Mouse (Mus musculus): ENCODE data around the gene Dst. TPM values are rescaled to one million over a fixed set of nuclear protein-coding genes. Genes with fewer than 3 reads are reported as not detected.

Dst gene
- polyA plus RNA-seq, 1 experiment from 2014 or later, result 25.9 TPM

DNA sequence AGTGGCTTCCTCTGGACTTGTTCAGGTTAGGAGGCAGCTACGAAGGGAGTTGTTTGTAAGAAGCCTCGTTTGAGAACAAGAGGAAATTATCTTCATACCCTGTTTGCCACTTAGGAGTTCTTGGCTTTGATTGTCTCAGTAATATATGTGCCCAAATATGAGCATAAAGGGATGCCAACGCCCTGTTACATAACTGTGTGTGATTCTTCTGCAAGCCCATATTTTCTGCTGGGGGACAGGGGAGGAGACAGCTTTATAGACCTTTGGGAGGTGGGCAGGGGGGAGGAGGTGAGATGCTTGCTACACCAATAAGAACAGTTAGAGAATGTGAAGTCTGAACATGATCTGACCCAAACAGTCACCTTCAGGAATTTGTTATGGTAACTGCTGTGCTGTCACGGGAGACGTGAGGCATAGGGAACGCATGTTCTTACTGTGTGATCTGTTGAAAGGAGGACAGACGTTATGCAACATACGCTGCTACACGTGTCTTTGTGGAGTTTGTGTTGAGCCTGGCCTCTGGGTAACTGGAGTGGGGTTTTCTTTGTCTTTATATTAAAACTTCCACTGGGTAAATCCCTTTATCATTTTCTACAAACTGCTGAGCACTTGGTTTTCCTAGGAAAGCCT, 235.0 kb downstream of the Dst start:
- Histone ChIP-seq H3K4me3 (no peak overlapping the region), H3K27me3 (ENCODE audit: insufficient read depth, poor library complexity, severe bottlenecking) (no peaks in the 10 kb centered on the region), H3K36me3 (no peaks in the 10 kb centered on the region), H3K4me1 (replicated peaks) (peaks cover 22% of the 10 kb centered on the region), H3K27ac (no peak overlapping the region), H3K9me3 (no peaks in the 10 kb centered on the region)
- DNase-seq (ENCODE audit: low spot score), result no peak
- 64% methylated on average over 9 of the region's 9 CpGs for WGBS

- H3K4me1 ChIP-seq (replicated peaks), result peaks cover 16% of the 10 kb centered on the region
- no peak overlapping the region for H3K4me3 ChIP-seq
- no peak for DNase-seq (ENCODE audit: low spot score)
- 94% methylated on average over 7 of the region's 7 CpGs for WGBS
- H3K27me3 ChIP-seq (ENCODE audit: insufficient read depth, poor library complexity, severe bottlenecking), result no peaks in the 10 kb centered on the region
- no peaks in the 10 kb centered on the region for H3K9me3 ChIP-seq
- no peaks in the 10 kb centered on the region for H3K36me3 ChIP-seq
- no peak overlapping the region for H3K27ac ChIP-seq
Measured at GRCm38 (mm10) chr1:34144826-34145225, 236.8 kb downstream of the Dst start.

- Histone ChIP-seq H3K4me1 (replicated peaks) (peaks cover 20% of the 10 kb centered on the region), H3K27me3 (ENCODE audit: insufficient read depth, poor library complexity, severe bottlenecking) (no peaks in the 10 kb centered on the region), H3K36me3 (peaks cover 5% of the 10 kb centered on the region; the same call in 1 of the 2 replicates), H3K4me3 (no peak overlapping the region), H3K9me3 (no peaks in the 10 kb centered on the region), H3K27ac (no peak overlapping the region)
- WGBS, result 95% methylated on average over 11 of the region's 11 CpGs
- no peak for DNase-seq (ENCODE audit: low spot score)
Measured at GRCm38 (mm10) chr1:34148039-34148438, 240.0 kb downstream of the Dst start.

DNA sequence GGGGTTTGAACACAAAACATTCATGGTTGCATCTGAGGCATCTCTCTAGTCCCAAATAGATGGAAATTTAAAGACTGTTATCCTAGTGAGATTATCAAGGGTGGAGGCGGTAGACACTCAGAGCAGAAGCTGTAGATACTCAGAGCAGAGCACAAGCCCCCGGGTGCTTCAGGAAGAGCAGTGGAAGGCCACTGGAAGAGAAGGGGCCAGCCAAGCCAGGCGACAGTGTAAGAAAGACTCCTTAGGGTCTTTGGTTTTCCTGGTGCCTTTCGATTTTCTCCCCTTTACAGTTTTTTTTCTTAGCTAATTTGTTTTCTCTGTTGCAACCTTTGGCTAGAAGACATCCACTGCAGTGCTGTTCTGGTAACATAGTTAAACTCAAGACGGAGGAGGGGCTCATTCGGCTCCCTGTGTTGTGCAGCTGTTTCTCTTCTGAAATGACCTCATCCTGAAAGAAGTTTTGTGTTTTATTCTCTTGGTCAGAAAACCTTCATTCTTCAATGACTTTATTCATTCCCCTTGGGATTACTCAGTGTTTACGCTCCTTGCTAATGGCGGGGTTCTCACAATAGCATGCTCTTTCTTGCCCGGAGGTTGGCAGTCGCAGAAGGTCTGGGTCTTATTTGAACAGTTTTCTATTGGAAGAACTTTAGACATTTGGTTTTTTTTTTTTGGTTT, 242.5 kb downstream of the Dst start:
- peaks cover 12% of the 10 kb centered on the region; the same call in 1 of the 2 replicates for H3K4me1 ChIP-seq (replicated peaks)
- peak overlapping the region; percentile 53 for H3K27ac ChIP-seq
- H3K27me3 ChIP-seq (ENCODE audit: insufficient read depth, poor library complexity, severe bottlenecking), result no peaks in the 10 kb centered on the region
- no peak overlapping the region for H3K4me3 ChIP-seq
- no peak for DNase-seq (ENCODE audit: low spot score)
- peaks cover 5% of the 10 kb centered on the region; the same call in 1 of the 2 replicates for H3K36me3 ChIP-seq
- 50% methylated on average over 10 of the region's 10 CpGs for WGBS
- H3K9me3 ChIP-seq, result no peaks in the 10 kb centered on the region

- Histone ChIP-seq H3K4me1 (replicated peaks) (peaks cover 8% of the 10 kb centered on the region), H3K9me3 (no peaks in the 10 kb centered on the region), H3K27me3 (ENCODE audit: insufficient read depth, poor library complexity, severe bottlenecking) (no peaks in the 10 kb centered on the region), H3K4me3 (no peak overlapping the region), H3K27ac (no peak overlapping the region), H3K36me3 (peaks cover 16% of the 10 kb centered on the region; the same call in 1 of the 2 replicates)
- DNase-seq (ENCODE audit: low spot score), result no peak
- WGBS, result 91% methylated on average over 5 of the region's 5 CpGs
Measured at GRCm38 (mm10) chr1:34152683-34153082, 244.7 kb downstream of the Dst start.

DNA sequence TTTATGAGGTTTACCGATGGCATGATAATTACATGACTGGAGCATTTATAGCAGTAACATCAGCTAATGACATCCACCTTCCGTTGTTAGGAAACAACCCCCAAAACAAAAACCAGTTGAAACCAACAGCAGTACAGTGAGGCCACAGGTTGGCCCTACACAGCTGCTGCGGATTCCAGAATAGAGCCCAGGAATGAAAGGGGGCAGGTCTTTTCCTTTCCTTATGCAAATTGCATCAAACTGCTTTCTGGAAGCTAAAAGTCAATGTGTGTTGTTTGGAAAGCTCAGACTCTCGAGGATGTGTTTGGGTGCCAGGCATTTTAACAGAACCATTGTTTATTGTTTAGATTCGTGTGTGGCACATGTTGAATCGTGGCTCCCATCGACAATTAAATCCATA, 248.0 kb downstream of the Dst start:
- Histone ChIP-seq H3K36me3 (peaks cover 23% of the 10 kb centered on the region), H3K9me3 (no peaks in the 10 kb centered on the region), H3K4me3 (no peak overlapping the region), H3K27me3 (ENCODE audit: insufficient read depth, poor library complexity, severe bottlenecking) (no peaks in the 10 kb centered on the region), H3K4me1 (replicated peaks) (peaks cover 8% of the 10 kb centered on the region), H3K27ac (no peak overlapping the region)
- WGBS, result 88% methylated on average over 7 of the region's 7 CpGs
- no peak for DNase-seq (ENCODE audit: low spot score)

DNA sequence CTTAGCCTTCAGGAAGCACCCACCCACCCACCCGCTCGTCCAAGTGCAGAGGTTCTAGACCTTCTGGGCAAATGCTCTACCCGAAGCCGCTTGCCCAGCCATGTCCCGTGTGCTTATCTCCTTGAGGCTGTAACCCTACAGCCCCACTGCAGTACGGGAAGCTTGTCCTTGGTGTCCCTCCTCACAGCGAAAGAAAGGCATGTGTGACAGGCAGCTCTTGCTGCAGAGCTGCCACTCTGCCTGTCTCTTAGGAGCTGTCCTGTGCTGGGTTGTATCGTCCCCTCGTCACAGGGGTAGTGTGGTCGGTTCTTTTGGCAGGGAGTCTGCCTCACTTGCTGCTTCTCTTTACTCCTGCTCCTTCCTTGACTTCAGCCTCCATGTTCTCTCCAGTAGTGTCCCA, 249.7 kb downstream of the Dst start:
- 92% methylated on average over 10 of the region's 10 CpGs for WGBS

DNA sequence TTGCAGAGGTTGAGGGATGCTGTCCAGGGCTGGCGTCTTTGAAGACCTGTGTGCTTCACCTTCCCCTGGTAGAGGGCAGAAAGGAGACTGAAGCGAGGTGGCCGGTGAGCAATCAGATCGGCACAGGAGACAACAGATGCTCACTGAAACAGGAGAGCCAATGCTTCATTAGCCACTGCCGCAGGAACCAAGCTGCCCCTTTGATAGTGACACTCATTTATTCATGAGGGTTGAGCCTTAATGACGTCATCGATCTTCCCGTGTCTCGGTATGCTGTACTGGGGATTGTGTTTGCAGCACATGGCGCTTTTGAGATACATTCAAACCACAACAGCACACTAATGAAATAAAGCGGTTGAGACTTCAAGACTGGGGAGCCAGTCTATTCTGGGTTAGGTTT, 250.8 kb downstream of the Dst start:
- H3K9me3 ChIP-seq, result no peaks in the 10 kb centered on the region
- DNase-seq (ENCODE audit: low spot score), result no peak
- H3K36me3 ChIP-seq, result peaks cover 27% of the 10 kb centered on the region
- H3K4me1 ChIP-seq (replicated peaks), result peaks cover 8% of the 10 kb centered on the region
- 65% methylated on average over 11 of the region's 11 CpGs for WGBS
- H3K27me3 ChIP-seq (ENCODE audit: insufficient read depth, poor library complexity, severe bottlenecking), result no peaks in the 10 kb centered on the region
- no peak overlapping the region for H3K27ac ChIP-seq
- H3K4me3 ChIP-seq, result no peak overlapping the region

More for the DNA sequence above, 249.7 kb downstream of the Dst start:
- H3K27ac ChIP-seq, result 0 out of 2 replicates have a peak overlapping the region, but pooled peaks have one; percentile 40
- H3K4me3 ChIP-seq, result no peak overlapping the region
- H3K27me3 ChIP-seq (ENCODE audit: insufficient read depth, poor library complexity, severe bottlenecking), result no peaks in the 10 kb centered on the region
- H3K4me1 ChIP-seq (replicated peaks), result peaks cover 8% of the 10 kb centered on the region
- DNase-seq (ENCODE audit: low spot score), result no peak
- H3K9me3 ChIP-seq, result no peaks in the 10 kb centered on the region
- H3K36me3 ChIP-seq, result peaks cover 28% of the 10 kb centered on the region

DNA sequence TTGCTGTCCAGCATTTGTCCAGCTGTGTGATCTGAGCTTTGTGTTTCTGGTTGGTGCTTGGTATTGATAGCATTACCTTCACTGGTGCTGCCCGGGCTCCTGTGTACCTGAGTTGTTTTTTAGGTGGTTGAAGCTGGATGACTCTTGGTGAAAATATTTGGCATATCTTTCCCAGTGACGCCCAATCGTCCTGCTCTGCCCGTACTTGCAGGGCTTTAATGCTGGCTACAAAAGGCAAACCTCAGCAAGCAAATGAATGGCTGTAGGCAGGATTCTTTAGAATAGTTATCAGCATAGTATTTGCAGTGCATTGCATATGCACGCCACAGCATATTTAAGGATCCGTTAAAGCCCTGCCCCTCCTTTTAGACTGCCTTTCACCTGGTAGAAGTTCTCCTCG, 251.9 kb downstream of the Dst start:
- Histone ChIP-seq H3K9me3 (no peaks in the 10 kb centered on the region), H3K36me3 (peaks cover 38% of the 10 kb centered on the region), H3K27me3 (ENCODE audit: insufficient read depth, poor library complexity, severe bottlenecking) (no peaks in the 10 kb centered on the region), H3K27ac (no peak overlapping the region), H3K4me3 (no peak overlapping the region), H3K4me1 (replicated peaks) (peaks cover 8% of the 10 kb centered on the region)
- no peak for DNase-seq (ENCODE audit: low spot score)
- 90% methylated on average over 7 of the region's 7 CpGs for WGBS

GRCm38 (mm10) chr1:34164616-34165295, 256.7 kb downstream of the Dst start:
- Histone ChIP-seq H3K4me3 (no peak overlapping the region), H3K36me3 (peaks cover 67% of the 10 kb centered on the region), H3K9me3 (no peaks in the 10 kb centered on the region), H3K27ac (no peak overlapping the region), H3K27me3 (ENCODE audit: insufficient read depth, poor library complexity, severe bottlenecking) (no peaks in the 10 kb centered on the region), H3K4me1 (replicated peaks) (no peaks in the 10 kb centered on the region)
- DNase-seq (ENCODE audit: low spot score), result peak; percentile 75
- 71% methylated on average over 14 of the region's 14 CpGs for WGBS

- Histone ChIP-seq H3K9me3 (no peaks in the 10 kb centered on the region), H3K36me3 (peaks cover 73% of the 10 kb centered on the region), H3K27ac (no peak overlapping the region), H3K4me1 (replicated peaks) (no peaks in the 10 kb centered on the region), H3K4me3 (no peak overlapping the region), H3K27me3 (ENCODE audit: insufficient read depth, poor library complexity, severe bottlenecking) (no peaks in the 10 kb centered on the region)
- no peak for DNase-seq (ENCODE audit: low spot score)
- WGBS, result 97% methylated on average over 4 of the region's 4 CpGs
Measured at GRCm38 (mm10) chr1:34165926-34166325, 257.9 kb downstream of the Dst start.

DNA sequence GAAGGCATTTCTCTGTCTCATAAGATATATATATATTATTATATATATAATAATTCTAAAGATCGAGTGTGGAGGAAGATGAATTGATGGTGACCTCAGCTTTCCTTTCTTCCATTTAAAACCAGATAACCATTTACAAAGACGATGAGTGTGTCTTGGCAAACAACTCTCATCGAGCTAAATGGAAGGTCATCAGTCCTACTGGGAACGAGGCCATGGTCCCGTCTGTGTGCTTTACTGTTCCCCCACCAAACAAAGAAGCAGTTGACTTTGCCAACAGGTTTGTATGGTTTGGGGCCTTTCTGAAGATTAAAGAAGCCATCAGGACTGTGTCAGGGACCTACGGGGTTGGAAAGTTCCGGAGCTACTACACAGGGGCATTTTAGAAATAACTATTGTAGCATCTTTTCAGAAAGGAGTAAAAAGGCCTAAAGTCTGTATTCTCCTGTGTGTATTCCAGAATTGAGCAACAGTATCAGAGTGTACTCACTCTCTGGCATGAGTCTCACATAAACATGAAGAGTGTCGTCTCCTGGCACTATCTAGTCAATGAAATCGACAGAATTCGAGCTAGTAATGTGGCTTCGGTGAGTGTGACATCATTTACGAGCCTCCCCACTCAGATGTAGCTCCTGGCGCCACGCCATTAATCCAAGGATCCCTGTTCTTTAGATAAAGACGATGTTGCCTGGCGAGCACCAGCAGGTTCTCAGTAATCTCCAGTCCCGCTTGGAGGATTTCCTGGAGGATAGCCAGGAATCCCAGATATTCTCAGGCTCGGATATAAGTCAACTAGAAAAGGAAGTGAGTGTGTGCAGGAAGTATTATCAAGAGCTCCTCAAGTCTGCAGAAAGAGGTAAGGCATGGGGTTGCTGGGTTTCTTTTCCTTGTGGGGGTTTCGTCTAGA, 259.4 kb downstream of the Dst start:
- Histone ChIP-seq H3K4me1 (replicated peaks) (no peaks in the 10 kb centered on the region), H3K4me3 (no peak overlapping the region), H3K27me3 (ENCODE audit: insufficient read depth, poor library complexity, severe bottlenecking) (no peaks in the 10 kb centered on the region), H3K9me3 (no peaks in the 10 kb centered on the region), H3K36me3 (peaks cover 79% of the 10 kb centered on the region), H3K27ac (no peak overlapping the region)
- no peak for DNase-seq (ENCODE audit: low spot score)
- WGBS, result 93% methylated on average over 19 of the region's 19 CpGs

Data from hindbrain, embryonic 10.5 days (tissue).